Mouse (Mus musculus): ENCODE measurements at regions not wholly inside any gene's neighbourhood (a gene's known extent, or its start where the extent isn't known, plus 50 kb on each side); places are given as distances from the start of the nearest gene placed in this dataset.

GRCm38 (mm10) chr3:38538309-38538708 lies 53.7 kb upstream of the Ankrd50 start:
- DNase-seq (ENCODE audit: extremely low spot score in 1 of 2, low spot score in 1 of 2) = no peak

- no peak for DNase-seq (ENCODE audit: extremely low spot score in 1 of 2, low spot score in 1 of 2)
These were observed 53.1 kb upstream of the Ankrd50 start for GRCm38 (mm10) chr3:38537770-38538169.

Small RNA genes in the stretch of these regions (microRNA-seq; reads per million reads assigned to microRNA genes)
- gene Gm24462 = 0 reads per million in 2 experiments
